Mouse (Mus musculus): Measurements from ENCODE around the gene Atp6v1g1. TPM values are rescaled to one million over a fixed set of nuclear protein-coding genes. Genes with fewer than 3 reads are reported as not detected.
A peak's percentile ranks its signal among the peaks of the same experiment; 100 is the strongest.

Gene Atp6v1g1
- polyA plus RNA-seq, 1 experiment from 2014 or later = 429 TPM

DNA sequence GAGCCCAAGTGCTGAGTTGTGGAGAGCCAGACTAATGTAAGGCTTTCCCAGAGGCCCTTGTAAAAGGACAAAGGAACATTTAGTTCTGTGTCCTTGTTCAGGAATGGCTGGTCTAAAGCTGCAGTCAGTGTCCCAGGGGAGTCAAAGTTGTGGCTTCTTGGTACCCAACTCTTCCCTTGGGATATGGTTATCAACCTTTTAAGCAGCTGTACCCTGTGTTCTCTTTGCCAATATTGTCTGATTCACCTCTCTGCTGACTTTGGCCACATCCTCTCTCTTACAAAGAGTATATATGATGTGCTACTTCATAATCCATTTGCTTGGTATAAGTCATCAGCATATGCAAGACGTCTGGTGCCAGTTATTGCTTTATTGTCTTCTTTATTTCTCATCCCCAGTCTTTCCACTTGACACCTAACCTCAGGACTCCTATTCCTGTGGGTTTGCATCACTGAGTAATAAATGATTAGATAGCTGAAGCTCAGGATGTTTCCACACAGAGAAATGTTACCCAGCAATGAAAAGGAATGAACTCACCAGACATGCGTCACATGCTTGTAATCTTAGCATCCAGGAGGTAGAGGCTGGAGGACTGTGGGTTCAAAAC, 22.7 kb upstream of the Atp6v1g1 start:
- H3K9me3 ChIP-seq = no peaks in the 10 kb centered on the region
- H3K27ac ChIP-seq = no peak overlapping the region
- 77% methylated on average over 2 of the region's 2 CpGs for WGBS
- ATAC-seq (ENCODE audit: low FRiP score, low read depth) = no peak
- no peak overlapping the region for H3K9ac ChIP-seq
- no peaks in the 10 kb centered on the region for H3K36me3 ChIP-seq
- no peaks in the 10 kb centered on the region for H3K4me1 ChIP-seq
- H3K4me3 ChIP-seq = no peak overlapping the region
- no peaks in the 10 kb centered on the region for H3K27me3 ChIP-seq (replicated peaks)
- no peak overlapping the region for H3K4me2 ChIP-seq (replicated peaks)

DNA sequence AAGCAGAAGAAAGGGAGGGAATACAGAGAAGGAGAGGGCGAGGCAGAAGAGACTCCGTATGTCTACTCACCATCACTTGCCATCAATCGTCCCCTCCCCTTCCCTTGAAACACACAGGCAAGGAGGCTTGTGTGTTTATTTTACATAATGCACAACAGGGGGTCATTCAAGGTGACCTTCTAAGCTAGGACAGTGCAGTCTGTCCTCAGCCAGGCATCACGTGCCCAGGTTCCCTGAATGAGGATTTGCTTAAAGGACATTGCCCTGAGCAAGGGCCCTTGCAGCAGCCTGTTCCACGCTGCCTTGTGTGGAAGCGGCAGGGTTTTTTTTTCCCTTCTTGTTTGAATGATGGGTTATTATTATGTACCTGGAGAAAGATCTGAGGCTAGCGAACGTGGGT, 19.1 kb upstream of the Atp6v1g1 start:
- H3K27ac ChIP-seq = no peak overlapping the region
- no peaks in the 10 kb centered on the region for H3K4me1 ChIP-seq
- no peaks in the 10 kb centered on the region for H3K9me3 ChIP-seq
- H3K4me2 ChIP-seq (replicated peaks) = no peak overlapping the region
- H3K4me3 ChIP-seq = no peak overlapping the region
- H3K27me3 ChIP-seq (replicated peaks) = no peaks in the 10 kb centered on the region
- no peak overlapping the region for H3K9ac ChIP-seq
- WGBS = 82% methylated on average over 8 of the region's 8 CpGs
- ATAC-seq (ENCODE audit: low FRiP score, low read depth) = no peak
- H3K36me3 ChIP-seq = no peaks in the 10 kb centered on the region

- H3K4me1 ChIP-seq = no peaks in the 10 kb centered on the region
- no peaks in the 10 kb centered on the region for H3K9me3 ChIP-seq
- H3K4me2 ChIP-seq (replicated peaks) = no peak overlapping the region
- no peaks in the 10 kb centered on the region for H3K27me3 ChIP-seq (replicated peaks)
- no peak overlapping the region for H3K27ac ChIP-seq
- WGBS = 74% methylated on average over 6 of the region's 6 CpGs
- no peak for ATAC-seq (ENCODE audit: low FRiP score, low read depth)
- H3K4me3 ChIP-seq = no peak overlapping the region
- no peak overlapping the region for H3K9ac ChIP-seq
- H3K36me3 ChIP-seq = no peaks in the 10 kb centered on the region
Measured at GRCm38 (mm10) chr4:63528946-63529345, 15.6 kb upstream of the Atp6v1g1 start.

GRCm38 (mm10) chr4:63530409-63530808, 14.2 kb upstream of the Atp6v1g1 start:
- ATAC-seq (ENCODE audit: low FRiP score, low read depth) = no peak
- no peak overlapping the region for H3K27ac ChIP-seq
- 80% methylated on average over 7 of the region's 7 CpGs for WGBS
- H3K4me1 ChIP-seq = no peaks in the 10 kb centered on the region
- H3K36me3 ChIP-seq = no peaks in the 10 kb centered on the region
- no peaks in the 10 kb centered on the region for H3K9me3 ChIP-seq
- no peak overlapping the region for H3K9ac ChIP-seq
- no peaks in the 10 kb centered on the region for H3K27me3 ChIP-seq (replicated peaks)
- H3K4me2 ChIP-seq (replicated peaks) = no peak overlapping the region
- no peak overlapping the region for H3K4me3 ChIP-seq

GRCm38 (mm10) chr4:63537602-63538001, 7.0 kb upstream of the Atp6v1g1 start:
- Histone ChIP-seq H3K4me3 (no peak overlapping the region), H3K9ac (no peak overlapping the region), H3K4me1 (no peaks in the 10 kb centered on the region), H3K27me3 (replicated peaks) (no peaks in the 10 kb centered on the region), H3K4me2 (replicated peaks) (no peak overlapping the region), H3K9me3 (no peaks in the 10 kb centered on the region), H3K36me3 (no peaks in the 10 kb centered on the region), H3K27ac (no peak overlapping the region)
- ATAC-seq (ENCODE audit: low FRiP score, low read depth) = no peak
- WGBS = 81% methylated on average over 4 of the region's 4 CpGs

GRCm38 (mm10) chr4:63542209-63542608, 2.4 kb upstream of the Atp6v1g1 start:
- no peak overlapping the region for H3K4me3 ChIP-seq
- 74% methylated on average over 2 of the region's 2 CpGs for WGBS
- no peaks in the 10 kb centered on the region for H3K27me3 ChIP-seq (replicated peaks)
- no peak overlapping the region for H3K27ac ChIP-seq
- ATAC-seq (ENCODE audit: low FRiP score, low read depth) = no peak
- no peaks in the 10 kb centered on the region for H3K9me3 ChIP-seq
- peaks cover 22% of the 10 kb centered on the region for H3K4me1 ChIP-seq
- no peaks in the 10 kb centered on the region for H3K36me3 ChIP-seq
- H3K9ac ChIP-seq = no peak overlapping the region
- no peak overlapping the region for H3K4me2 ChIP-seq (replicated peaks)

GRCm38 (mm10) chr4:63543746-63544493, 652 bp upstream of the Atp6v1g1 start:
- no peaks in the 10 kb centered on the region for H3K9me3 ChIP-seq
- H3K4me1 ChIP-seq = peaks cover 25% of the 10 kb centered on the region
- H3K9ac ChIP-seq = no peak overlapping the region
- peak; percentile 65 for ATAC-seq (ENCODE audit: low FRiP score, low read depth)
- no peaks in the 10 kb centered on the region for H3K27me3 ChIP-seq (replicated peaks)
- 56% methylated on average over 10 of the region's 10 CpGs for WGBS
- H3K4me3 ChIP-seq = peak overlapping the region; percentile 80
- H3K36me3 ChIP-seq = peaks cover 6% of the 10 kb centered on the region
- H3K4me2 ChIP-seq (replicated peaks) = peak overlapping the region; percentile 70
- no peak overlapping the region; the same call in 1 of the 2 replicates for H3K27ac ChIP-seq

DNA sequence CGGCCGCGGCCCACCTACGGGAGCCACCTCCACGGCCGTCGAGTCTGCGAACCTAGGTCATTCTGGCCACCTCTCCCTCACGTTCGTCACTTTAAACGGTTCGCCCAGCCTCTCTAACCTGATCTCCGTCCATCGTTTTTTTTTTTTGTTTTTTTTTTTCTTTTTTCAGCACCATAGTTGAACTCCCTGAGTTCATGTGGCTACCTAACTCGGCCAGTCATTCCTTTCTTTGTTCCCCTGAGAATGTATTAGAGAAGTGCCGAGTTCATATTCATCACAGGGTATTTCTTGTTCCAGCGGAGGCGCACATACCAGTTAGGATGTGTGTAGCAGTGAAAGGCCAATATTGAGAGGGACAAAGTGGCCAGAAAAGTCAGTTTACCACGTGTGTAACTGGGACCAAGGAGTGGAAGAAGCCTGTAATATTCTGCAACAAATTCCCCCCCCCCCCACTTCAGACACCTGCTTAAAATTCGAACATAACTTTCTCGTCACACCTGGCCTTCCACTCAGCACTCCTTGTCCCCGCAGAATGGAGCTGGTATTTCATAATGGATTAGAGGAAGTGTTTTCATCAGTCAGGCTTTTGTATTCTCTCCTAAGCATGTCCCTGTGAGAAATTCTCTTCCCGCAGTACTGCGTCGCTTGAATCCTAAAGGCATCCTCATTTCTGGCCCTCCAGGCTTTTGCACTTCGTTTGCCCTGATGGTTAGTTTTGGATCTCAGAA, 823 bp downstream of the Atp6v1g1 start:
- Histone ChIP-seq H3K4me2 (replicated peaks) (peak overlapping the region; percentile 70), H3K27me3 (replicated peaks) (no peaks in the 10 kb centered on the region), H3K4me1 (peaks cover 25% of the 10 kb centered on the region), H3K27ac (peak overlapping the region; percentile 70), H3K9ac (peak overlapping the region; percentile 93), H3K9me3 (no peaks in the 10 kb centered on the region), H3K36me3 (peaks cover 15% of the 10 kb centered on the region), H3K4me3 (peak overlapping the region; percentile 80)
- no peak for ATAC-seq (ENCODE audit: low FRiP score, low read depth)
- 20% methylated on average over 26 of the region's 26 CpGs for WGBS

DNA sequence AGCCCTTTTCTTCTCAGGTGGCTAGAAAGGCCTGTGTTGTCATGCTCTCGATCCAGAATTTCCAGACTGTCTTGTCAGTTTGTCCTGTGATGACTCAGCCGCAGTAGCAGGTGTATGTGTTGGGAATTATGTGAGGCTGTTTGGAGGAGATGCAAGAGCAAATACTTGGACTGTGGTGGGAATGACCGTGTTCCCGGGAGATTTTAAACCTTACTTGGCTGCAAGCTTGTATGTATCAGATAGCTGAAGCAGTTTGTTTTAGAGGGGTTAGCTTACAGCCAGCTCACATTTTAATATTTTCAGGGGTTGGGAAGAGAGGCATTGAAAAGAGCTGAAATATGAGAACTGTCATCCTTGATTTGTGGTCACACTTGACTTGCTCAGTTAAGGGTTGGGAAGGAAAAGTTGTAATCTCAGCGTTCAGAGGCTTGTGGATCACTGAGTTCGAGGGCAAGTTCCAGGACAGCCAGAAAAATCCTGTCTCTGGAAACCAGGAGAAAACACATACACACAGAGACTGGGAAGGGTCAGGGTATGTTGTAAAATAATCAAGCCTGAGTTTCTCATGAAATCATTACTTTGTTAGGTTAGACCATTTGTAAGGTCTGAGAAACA, 2.0 kb downstream of the Atp6v1g1 start:
- 89% methylated on average over 6 of the region's 6 CpGs for WGBS
- H3K9me3 ChIP-seq = no peaks in the 10 kb centered on the region
- no peak overlapping the region for H3K27ac ChIP-seq
- peaks cover 25% of the 10 kb centered on the region for H3K4me1 ChIP-seq
- 0 out of 2 replicates have a peak overlapping the region, but pooled peaks have one; percentile 93 for H3K9ac ChIP-seq
- no peaks in the 10 kb centered on the region for H3K27me3 ChIP-seq (replicated peaks)
- H3K4me3 ChIP-seq = no peak overlapping the region
- peaks cover 25% of the 10 kb centered on the region for H3K36me3 ChIP-seq
- ATAC-seq (ENCODE audit: low FRiP score, low read depth) = no peak
- H3K4me2 ChIP-seq (replicated peaks) = peak overlapping the region; percentile 70

DNA sequence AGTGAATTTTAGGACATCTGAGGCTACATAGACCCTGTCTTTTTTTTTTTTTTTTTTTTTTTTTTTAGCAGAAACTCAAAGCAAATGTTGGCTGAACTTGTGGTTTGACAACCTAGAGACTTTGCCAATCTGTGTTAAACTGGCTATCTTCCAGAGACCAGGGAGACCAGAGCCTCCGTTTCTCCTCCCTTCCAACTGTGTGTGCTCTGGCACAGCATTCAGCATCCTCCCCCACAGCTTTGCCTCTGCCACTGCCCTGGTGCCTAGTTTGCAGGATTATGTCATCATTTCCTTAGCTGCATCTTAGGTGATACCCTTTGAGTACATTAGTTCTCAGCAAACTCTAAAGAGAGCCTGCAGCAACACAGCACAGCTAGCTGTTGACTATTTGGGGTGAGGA, 3.2 kb downstream of the Atp6v1g1 start:
- peaks cover 25% of the 10 kb centered on the region for H3K4me1 ChIP-seq
- H3K27ac ChIP-seq = no peak overlapping the region
- no peak for ATAC-seq (ENCODE audit: low FRiP score, low read depth)
- H3K36me3 ChIP-seq = peaks cover 38% of the 10 kb centered on the region
- no peaks in the 10 kb centered on the region for H3K27me3 ChIP-seq (replicated peaks)
- H3K9ac ChIP-seq = no peak overlapping the region
- H3K4me2 ChIP-seq (replicated peaks) = no peak overlapping the region
- no peak overlapping the region for H3K4me3 ChIP-seq
- H3K9me3 ChIP-seq = no peaks in the 10 kb centered on the region
- WGBS = 89% methylated on average over 1 of the region's 1 CpGs

DNA sequence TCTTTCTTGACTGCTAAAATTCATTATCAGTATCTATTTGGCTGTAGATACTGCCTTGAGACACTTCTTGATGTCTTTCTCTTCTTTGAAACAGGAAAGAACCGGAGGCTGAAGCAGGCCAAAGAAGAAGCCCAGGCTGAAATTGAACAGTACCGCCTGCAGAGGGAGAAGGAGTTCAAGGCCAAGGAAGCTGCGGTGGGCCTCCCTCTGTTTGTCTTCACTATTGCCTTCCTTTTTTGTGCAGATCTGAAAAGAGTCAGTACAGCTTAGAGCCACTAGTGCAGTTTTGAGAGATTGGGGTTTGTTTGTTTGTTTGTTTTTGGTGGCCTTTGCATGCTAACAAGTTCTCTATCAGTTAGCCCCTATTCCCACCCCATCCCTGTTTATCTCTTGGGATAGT, 3.9 kb downstream of the Atp6v1g1 start:
- WGBS = 89% methylated on average over 3 of the region's 3 CpGs
- H3K36me3 ChIP-seq = peaks cover 42% of the 10 kb centered on the region

GRCm38 (mm10) chr4:63550908-63551307, 6.3 kb downstream of the Atp6v1g1 start:
- Histone ChIP-seq H3K36me3 (peaks cover 44% of the 10 kb centered on the region), H3K4me1 (peaks cover 16% of the 10 kb centered on the region), H3K9ac (no peak overlapping the region), H3K27ac (no peak overlapping the region), H3K27me3 (replicated peaks) (no peaks in the 10 kb centered on the region), H3K4me3 (no peak overlapping the region), H3K4me2 (replicated peaks) (no peak overlapping the region), H3K9me3 (no peaks in the 10 kb centered on the region)
- ATAC-seq (ENCODE audit: low FRiP score, low read depth) = no peak
- 93% methylated on average over 3 of the region's 3 CpGs for WGBS

More for the DNA sequence above, 3.9 kb downstream of the Atp6v1g1 start:
- ATAC-seq (ENCODE audit: low FRiP score, low read depth) = no peak
- Histone ChIP-seq H3K27ac (no peak overlapping the region), H3K9ac (no peak overlapping the region), H3K4me3 (no peak overlapping the region), H3K4me2 (replicated peaks) (no peak overlapping the region), H3K27me3 (replicated peaks) (no peaks in the 10 kb centered on the region), H3K9me3 (no peaks in the 10 kb centered on the region), H3K4me1 (peaks cover 25% of the 10 kb centered on the region)

All from neural tube, embryonic 12.5 days (tissue).